Mouse (Mus musculus): ENCODE data around the gene Brca1. TPM values are rescaled to one million over a fixed set of nuclear protein-coding genes. Genes with fewer than 3 reads are reported as not detected.
"Not testable (repeated sequence)": the region's sequence is repeated elsewhere in the genome, so short reads cannot be mapped to it uniquely, and the experiment has no call there.

Brca1 gene
- polyA plus RNA-seq, 1 experiment from 2014 or later, result 8.1 TPM

DNA sequence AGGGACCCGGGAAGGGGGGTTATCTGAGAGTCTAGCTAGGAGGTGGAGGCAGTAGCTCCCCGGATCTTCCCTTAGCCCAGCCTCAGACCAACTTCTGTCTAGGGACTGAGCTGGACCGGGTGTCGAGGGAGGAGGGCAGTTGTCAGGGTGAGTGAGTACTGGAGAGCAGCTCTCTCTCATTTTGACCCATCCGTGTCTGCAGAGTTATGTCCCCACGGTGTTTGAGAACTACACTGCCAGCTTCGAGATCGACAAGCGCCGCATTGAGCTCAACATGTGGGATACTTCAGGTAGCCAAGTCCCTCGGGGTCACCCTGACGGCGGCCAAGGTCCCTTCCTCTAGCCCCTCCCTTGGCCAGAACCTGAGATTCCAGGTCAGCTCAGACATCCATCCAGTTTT lies 83.0 kb downstream of the Brca1 start:
- Histone ChIP-seq H3K27me3 (no peaks in the 10 kb centered on the region), H3K36me3 (no peaks in the 10 kb centered on the region), H3K9ac (peak overlapping the region; percentile 64), H3K4me3 (replicated peaks) (peak overlapping the region; percentile 72), H3K9me3 (replicated peaks) (no peaks in the 10 kb centered on the region), H3K4me2 (replicated peaks) (peak overlapping the region; percentile 97), H3K4me1 (peaks cover 39% of the 10 kb centered on the region), H3K27ac (replicated peaks) (no peak overlapping the region)
- ATAC-seq (ENCODE audit: insufficient number of reproducible peaks, low FRiP score, low TSS enrichment, low read depth), result no peak
- WGBS, result 3% methylated on average over 13 of the region's 13 CpGs

DNA sequence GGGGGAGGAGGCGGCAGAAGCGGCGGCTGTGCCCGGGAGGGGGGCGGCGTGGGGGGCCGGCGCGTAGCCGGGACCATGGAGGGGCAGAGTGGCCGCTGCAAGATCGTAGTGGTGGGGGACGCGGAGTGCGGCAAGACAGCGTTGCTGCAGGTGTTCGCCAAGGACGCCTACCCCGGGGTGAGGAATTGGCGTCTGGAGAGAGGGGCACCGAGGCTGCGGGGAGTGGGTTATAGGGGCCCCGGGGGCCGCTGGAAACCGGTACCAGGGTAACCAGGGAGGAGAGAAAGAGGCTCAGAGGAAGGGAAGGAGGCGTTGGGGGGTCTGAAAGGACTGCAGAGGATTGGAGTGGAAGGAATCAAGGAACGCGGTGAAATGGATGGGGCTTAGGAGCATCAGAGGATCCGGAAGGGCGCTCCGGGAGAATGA lies 83.5 kb downstream of the Brca1 start:
- Histone ChIP-seq H3K4me3 (replicated peaks) (peak overlapping the region; percentile 72), H3K27ac (replicated peaks) (peak overlapping the region; percentile 48; the same call in 1 of the 2 replicates)
- ATAC-seq (ENCODE audit: insufficient number of reproducible peaks, low FRiP score, low TSS enrichment, low read depth), result peak; percentile 6; the same call in 1 of the 2 replicates

DNA sequence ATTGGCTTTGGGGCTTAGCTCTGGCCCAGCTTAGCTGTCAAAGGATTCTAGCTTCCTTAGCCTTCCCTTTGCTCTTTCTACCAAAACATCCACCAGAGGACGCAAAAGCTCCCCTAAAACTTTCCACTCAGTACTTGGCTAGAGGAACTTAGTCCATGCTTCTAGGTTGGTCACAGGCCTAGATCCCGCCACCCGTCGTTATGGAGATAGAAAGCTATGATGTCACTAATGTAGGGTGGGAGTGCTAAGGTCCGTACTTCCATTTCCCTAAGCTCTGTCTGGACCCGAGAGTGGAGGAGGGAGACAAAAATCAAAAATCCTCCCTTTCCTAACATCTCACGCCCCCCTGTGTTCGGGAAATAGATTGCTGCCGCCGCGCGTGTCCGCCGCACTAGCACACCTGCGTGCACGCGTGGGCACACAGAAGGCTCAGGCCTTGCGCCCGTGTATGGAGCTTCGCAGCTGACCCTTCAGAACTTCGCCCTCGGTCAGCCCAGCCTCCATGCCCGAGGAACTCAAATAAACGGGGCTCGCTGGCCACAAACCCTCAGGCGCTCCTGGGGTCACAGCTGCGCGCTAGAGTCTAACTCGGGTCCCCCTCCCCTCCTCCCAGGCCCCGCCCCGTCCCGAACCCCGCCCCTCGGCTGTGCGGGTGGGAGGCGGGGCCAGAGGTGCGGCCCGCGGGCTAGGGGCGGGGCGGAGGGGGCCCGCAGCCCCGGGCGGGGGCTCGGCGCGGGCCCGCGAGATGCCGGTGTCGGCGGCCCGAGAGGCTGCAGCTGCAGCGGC lies 84.1 kb downstream of the Brca1 start:
- Histone ChIP-seq H3K4me2 (replicated peaks) (peak overlapping the region; percentile 97), H3K9me3 (replicated peaks) (no peaks in the 10 kb centered on the region), H3K27me3 (no peaks in the 10 kb centered on the region), H3K27ac (replicated peaks) (peak overlapping the region; percentile 48; the same call in 1 of the 2 replicates), H3K9ac (peak overlapping the region; percentile 64), H3K36me3 (0 out of 2 replicates have a peak, but pooled peaks cover 2% of the 10 kb centered on the region), H3K4me3 (replicated peaks) (peak overlapping the region; percentile 72), H3K4me1 (peaks cover 48% of the 10 kb centered on the region)
- WGBS, result under 1% methylated on average over 54 of the region's 54 CpGs
- ATAC-seq (ENCODE audit: insufficient number of reproducible peaks, low FRiP score, low TSS enrichment, low read depth), result peak; percentile 85

More for the DNA sequence above, 83.5 kb downstream of the Brca1 start:
- H3K9me3 ChIP-seq (replicated peaks), result no peaks in the 10 kb centered on the region
- H3K36me3 ChIP-seq, result no peaks in the 10 kb centered on the region
- H3K4me2 ChIP-seq (replicated peaks), result peak overlapping the region; percentile 97
- H3K9ac ChIP-seq, result peak overlapping the region; percentile 64
- WGBS, result 1% methylated on average over 28 of the region's 31 CpGs
- no peaks in the 10 kb centered on the region for H3K27me3 ChIP-seq
- H3K4me1 ChIP-seq, result peaks cover 42% of the 10 kb centered on the region

DNA sequence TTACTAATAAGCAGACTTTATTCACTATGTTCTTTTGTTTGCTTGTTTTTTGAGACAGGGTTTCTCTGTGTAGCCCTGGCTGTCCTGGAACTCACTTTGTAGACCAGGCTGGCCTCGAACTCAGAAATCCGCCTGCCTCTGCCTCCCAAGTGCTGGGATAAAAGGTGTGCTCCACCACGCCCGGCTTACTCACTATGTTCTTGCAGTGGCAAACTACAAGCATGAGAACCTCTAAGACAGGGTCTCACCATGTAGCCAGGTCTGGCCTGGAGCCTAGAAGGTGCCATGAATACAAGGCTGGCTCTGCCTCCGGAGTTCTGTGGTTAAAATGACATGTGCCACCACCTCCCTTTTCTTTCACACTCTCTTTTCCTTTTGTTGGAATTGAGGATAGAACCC lies 85.2 kb downstream of the Brca1 start:
- H3K27ac ChIP-seq (replicated peaks); ATAC-seq (ENCODE audit: insufficient number of reproducible peaks, low FRiP score, low TSS enrichment, low read depth); H3K9me3 ChIP-seq (replicated peaks); H3K27me3 ChIP-seq; H3K9ac ChIP-seq: not testable (repeated sequence)
- 59% methylated on average over 5 of the region's 5 CpGs for WGBS
- peak overlapping the region; percentile 84 for H3K4me2 ChIP-seq (replicated peaks)
- peaks cover 13% of the 10 kb centered on the region for H3K36me3 ChIP-seq
- H3K4me1 ChIP-seq, result peaks cover 51% of the 10 kb centered on the region
- H3K4me3 ChIP-seq (replicated peaks), result peak overlapping the region; percentile 87

DNA sequence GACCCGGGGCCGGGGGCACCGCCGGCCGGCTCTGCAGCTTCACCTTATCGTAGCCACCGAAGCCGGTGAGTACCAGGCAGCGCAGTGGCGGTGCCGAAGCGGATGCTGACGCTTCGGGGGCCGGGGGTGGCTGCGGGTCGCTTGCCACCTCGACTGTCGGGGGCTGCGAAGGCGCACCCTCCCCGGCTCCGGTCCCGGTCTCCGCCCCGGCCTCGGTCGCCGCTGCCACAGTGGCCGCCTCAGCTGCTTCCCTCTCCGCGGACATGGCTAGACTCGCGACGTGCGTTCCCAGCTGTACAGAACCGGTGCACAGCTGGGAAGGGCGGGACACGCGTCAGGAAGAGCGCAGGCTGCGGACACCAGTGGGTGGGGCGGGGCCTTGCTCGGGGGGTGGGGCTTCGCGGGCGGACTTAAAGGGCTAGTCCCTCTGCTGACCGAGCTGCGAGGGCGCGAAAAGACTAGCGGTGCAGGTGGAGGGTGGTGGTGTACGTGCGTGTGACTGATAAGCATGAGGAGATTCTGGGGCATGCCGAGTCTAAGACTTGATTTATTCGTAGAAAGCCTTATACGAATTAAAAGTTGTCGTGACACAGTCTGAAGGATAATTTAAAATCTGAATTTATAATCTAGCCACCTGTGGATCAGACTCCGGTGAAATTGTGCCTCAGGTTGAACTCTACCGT lies 85.7 kb downstream of the Brca1 start, which contains the start of gene Vat1:
Gene Vat1 (minus strand): TSS at position 362 of the 683 bp plus-strand sequence.
- Histone ChIP-seq H3K4me2 (replicated peaks) (peak within 1 kb of the TSS; percentile 84), H3K27ac (replicated peaks) (peak within 1 kb of the TSS; percentile 83), H3K9ac (peak within 1 kb of the TSS; percentile 69), H3K36me3 (peaks cover 19% of the 10 kb centered on the region), H3K9me3 (replicated peaks) (no peaks in the 10 kb centered on the region), H3K27me3 (no peaks in the 10 kb centered on the region), H3K4me3 (replicated peaks) (peak within 1 kb of the TSS; percentile 87), H3K4me1 (peaks cover 51% of the 10 kb centered on the region)
- ATAC-seq (ENCODE audit: insufficient number of reproducible peaks, low FRiP score, low TSS enrichment, low read depth), result peak; percentile 67; the same call in 1 of the 2 replicates
- WGBS, result 1% methylated on average over 58 of the region's 60 CpGs

DNA sequence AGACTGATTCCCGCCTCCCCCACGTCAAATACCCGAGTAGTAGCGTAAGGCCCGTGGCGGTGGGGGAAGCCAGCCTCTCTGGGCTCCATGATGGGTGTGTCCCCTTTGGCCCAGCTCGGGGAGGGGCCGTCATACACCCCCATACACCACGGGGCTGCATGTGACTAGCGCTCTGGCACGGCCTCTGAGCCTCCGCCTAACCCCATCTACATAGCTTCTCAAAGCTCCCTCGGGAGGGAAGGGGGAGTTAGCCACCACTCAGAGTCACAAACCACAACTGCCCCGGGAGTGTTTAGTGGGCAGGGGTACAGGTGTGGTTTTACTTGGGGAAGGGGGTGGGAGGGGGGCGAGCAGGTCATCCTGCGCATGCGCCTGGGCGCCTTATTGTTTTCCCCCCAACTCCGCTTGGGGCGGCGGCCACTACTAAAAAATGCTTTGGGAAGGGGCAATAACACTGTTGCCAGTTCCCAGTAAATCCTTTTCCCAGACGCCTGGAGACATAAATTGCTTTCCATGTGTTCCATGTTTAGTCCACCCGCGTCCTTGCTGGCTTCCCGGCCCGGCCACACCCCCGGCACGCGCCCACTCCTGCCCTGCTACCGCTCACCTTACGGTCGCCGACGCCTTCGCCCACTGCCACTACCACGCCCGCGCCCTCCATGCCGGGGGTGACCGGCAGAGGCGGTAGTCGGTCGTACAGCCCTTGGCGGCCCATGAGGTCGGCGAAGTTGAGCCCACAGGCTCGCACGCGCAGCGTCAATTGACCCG lies 86.5 kb downstream of the Brca1 start:
- H3K4me1 ChIP-seq, result peaks cover 51% of the 10 kb centered on the region

DNA sequence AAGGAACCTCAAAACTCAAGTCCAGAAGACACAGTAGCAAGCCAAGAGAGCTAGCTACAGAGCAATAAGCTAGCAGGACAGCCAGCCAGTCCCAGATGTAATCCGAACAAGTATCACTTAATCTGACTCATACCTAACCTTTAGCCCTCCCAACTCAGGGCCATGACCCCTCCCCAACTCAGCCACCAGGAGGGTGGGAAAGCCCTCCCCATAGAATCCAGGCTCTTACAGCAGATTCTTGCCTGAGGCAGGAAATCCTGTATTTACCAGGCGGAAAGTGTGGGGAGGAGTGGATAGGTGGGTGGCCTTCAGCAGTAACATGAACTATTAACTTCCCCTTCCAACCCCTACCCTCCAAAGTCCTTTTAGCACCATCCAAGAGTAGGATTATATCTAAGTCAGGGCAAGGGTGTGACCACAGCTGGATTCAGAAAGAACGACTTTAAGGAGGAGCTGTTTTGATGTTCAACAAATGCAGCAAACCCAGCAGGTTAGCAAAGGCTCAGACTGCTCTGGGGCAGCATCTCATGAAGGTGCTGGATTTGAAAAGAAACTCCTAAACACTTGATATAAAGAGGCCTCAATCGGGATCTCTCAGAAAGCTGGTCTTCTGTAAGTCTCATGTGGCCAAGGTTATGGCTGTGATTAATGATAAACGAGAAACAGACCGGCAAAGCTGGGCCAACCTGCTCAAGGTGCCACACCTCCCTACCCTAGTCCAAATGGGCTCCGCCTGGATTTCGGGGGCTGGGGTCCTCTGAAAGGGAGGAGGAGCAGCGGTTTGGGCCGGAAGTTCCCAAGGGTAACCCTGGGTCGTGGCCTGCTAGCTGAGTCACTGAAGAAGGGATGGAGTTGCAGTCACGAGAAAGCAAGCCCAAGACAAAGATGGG lies 87.3 kb downstream of the Brca1 start, which contains the start of gene Rnd2:
Gene Rnd2 (plus strand): TSS at position 789 of the 890 bp plus-strand sequence.
- H3K9ac ChIP-seq, result peak within 1 kb of the TSS; percentile 69
- peak within 1 kb of the TSS; percentile 83 for H3K27ac ChIP-seq (replicated peaks)
- no peak for ATAC-seq (ENCODE audit: insufficient number of reproducible peaks, low FRiP score, low TSS enrichment, low read depth)
- peaks cover 51% of the 10 kb centered on the region for H3K4me1 ChIP-seq
- H3K27me3 ChIP-seq, result no peaks in the 10 kb centered on the region
- H3K36me3 ChIP-seq, result peaks cover 33% of the 10 kb centered on the region
- H3K4me3 ChIP-seq (replicated peaks), result peak within 1 kb of the TSS; percentile 87
- H3K9me3 ChIP-seq (replicated peaks), result no peaks in the 10 kb centered on the region
- H3K4me2 ChIP-seq (replicated peaks), result peak within 1 kb of the TSS; percentile 84
- WGBS, result 4% methylated on average over 12 of the region's 12 CpGs

More for the DNA sequence above, 86.5 kb downstream of the Brca1 start:
- Histone ChIP-seq H3K36me3 (peaks cover 25% of the 10 kb centered on the region), H3K4me2 (replicated peaks) (peak overlapping the region; percentile 84), H3K27ac (replicated peaks) (peak overlapping the region; percentile 83), H3K4me3 (replicated peaks) (peak overlapping the region; percentile 87), H3K9ac (peak overlapping the region; percentile 69), H3K27me3 (no peaks in the 10 kb centered on the region), H3K9me3 (replicated peaks) (no peaks in the 10 kb centered on the region)
- WGBS, result under 1% methylated on average over 50 of the region's 51 CpGs
- ATAC-seq (ENCODE audit: insufficient number of reproducible peaks, low FRiP score, low TSS enrichment, low read depth), result peak; percentile 71; the same call in 1 of the 2 replicates

DNA sequence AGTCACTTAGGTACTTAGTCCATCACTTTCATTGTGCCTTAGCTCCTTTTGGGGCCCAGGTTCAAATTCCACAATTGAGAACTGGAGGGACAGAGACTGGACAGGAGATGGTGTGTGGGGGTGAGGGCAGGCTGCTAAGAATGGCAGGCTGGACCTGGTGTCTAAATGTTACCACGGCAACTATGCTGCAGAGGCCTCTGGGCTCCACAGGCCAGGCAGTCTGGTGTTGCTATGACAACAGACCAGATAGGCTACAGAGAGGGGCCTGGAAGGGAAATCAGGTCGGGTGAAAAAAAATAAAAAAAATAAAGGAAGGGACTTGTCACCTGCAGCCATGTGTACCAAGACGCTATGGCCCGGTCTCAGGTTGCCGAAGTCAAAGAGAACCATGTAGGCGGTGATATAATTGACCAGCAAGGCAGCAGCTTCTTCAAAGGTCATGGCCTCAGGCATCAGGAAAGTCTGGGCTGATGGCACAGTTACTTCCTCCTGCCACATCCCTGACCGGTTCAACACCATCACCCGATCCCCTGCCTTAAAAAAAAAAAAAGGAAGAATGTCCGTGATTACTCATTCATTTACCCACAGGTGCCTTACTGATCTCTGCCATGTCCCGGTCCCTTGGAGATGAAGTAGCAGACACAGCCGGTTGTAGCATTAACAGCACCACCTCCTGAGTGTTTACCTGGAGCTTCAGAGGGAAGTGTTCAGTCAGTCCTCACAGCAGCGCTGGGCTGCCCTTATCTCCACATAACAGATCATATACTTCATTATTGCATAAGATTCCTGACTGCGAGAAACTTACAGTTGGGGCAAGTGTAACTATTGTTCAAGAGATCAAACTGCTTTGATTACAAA lies 88.9 kb downstream of the Brca1 start:
- H3K9me3 ChIP-seq (replicated peaks), result no peaks in the 10 kb centered on the region
- 33% methylated on average over 13 of the region's 13 CpGs for WGBS

DNA sequence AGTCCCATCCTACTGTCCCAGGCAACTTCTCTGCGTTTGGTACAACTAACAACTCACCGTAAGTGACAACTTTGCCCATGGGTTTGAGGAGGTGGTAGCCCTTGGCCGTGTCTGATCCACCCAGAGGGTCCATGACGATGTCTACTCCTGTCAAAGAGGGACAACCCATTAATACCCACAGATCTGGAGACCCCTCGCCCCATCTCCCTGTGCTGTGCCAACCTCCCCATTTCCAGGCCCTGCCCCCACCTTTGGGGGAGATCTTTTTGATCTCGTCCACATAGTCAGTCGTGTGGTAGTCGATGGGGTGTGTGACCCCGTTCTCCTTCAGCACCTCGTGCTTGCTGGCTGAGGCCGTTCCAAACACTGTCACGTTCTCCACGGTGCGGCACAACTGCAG lies 89.6 kb downstream of the Brca1 start:
- no peak overlapping the region for H3K9ac ChIP-seq
- no peaks in the 10 kb centered on the region for H3K27me3 ChIP-seq
- peaks cover 51% of the 10 kb centered on the region for H3K36me3 ChIP-seq
- peaks cover 34% of the 10 kb centered on the region for H3K4me1 ChIP-seq
- no peak for ATAC-seq (ENCODE audit: insufficient number of reproducible peaks, low FRiP score, low TSS enrichment, low read depth)
- no peak overlapping the region for H3K4me2 ChIP-seq (replicated peaks)
- 88% methylated on average over 14 of the region's 14 CpGs for WGBS
- H3K9me3 ChIP-seq (replicated peaks), result no peaks in the 10 kb centered on the region
- H3K4me3 ChIP-seq (replicated peaks), result no peak overlapping the region
- H3K27ac ChIP-seq (replicated peaks), result no peak overlapping the region

More for the DNA sequence above, 88.9 kb downstream of the Brca1 start:
- peaks cover 41% of the 10 kb centered on the region for H3K4me1 ChIP-seq
- no peak overlapping the region for H3K9ac ChIP-seq
- no peak for ATAC-seq (ENCODE audit: insufficient number of reproducible peaks, low FRiP score, low TSS enrichment, low read depth)
- H3K36me3 ChIP-seq, result peaks cover 49% of the 10 kb centered on the region
- no peaks in the 10 kb centered on the region for H3K27me3 ChIP-seq
- no peak overlapping the region for H3K4me3 ChIP-seq (replicated peaks)
- no peak overlapping the region for H3K27ac ChIP-seq (replicated peaks)
- H3K4me2 ChIP-seq (replicated peaks), result no peak overlapping the region

All from embryonic facial prominence, embryonic 15.5 days (tissue).